Mouse (Mus musculus) embryonic stem cell, embryonic (primary cell): Measurements from ENCODE around the gene Gm29289.
"Not testable (repeated sequence)": the region's sequence is repeated elsewhere in the genome, so short reads cannot be mapped to it uniquely, and the experiment has no call there.

ENCODE experiments used
- CTCF ChIA-PET, 4 experiments: fragments of 300-600 bp in 2 of 4; fragments of 350-600 bp in 2 of 4; sonication (Branson Sonifier 250); formaldehyde crosslinking; loops; one replicate each; lab custom pipeline; 2022; ENCODE audit warnings: inconsistent platforms in 2 of 4; lab: Charles Lee
- POLR2A ChIA-PET, 4 experiments: fragments of 300-600 bp in 2 of 4; fragments of 350-600 bp in 2 of 4; sonication (Branson Sonifier 250); formaldehyde crosslinking; loops; one replicate each; lab custom pipeline; 2022; ENCODE audit warnings: antibody characterized with exemption in 4 of 4, inconsistent platforms in 1 of 4; lab: Charles Lee

The Gm29289 gene

DNA sequence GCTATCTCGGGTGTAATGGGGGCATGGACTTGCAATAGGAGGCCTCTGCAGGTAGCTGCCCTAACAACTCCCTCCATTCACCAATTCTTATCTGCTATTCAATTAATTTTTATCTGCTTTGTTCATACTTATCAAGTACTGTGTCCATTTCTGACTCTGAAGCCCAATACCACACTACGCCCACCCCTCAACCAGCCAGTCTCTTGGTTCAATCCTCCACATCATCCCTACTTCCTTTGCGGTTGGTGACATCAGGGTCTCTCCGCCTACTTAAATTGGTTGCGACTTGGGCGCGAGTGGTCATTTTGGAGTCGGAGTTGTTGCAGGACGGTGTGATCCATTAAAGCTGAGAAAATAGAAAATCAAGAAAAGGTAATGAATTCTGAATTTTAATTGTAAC is at the start of gene Gm29289:
Gene Gm29289, plus strand, starts transcription at position 301 of the 400 bp plus-strand sequence.
- CTCF ChIA-PET, POLR2A ChIA-PET: not testable (repeated sequence)

DNA sequence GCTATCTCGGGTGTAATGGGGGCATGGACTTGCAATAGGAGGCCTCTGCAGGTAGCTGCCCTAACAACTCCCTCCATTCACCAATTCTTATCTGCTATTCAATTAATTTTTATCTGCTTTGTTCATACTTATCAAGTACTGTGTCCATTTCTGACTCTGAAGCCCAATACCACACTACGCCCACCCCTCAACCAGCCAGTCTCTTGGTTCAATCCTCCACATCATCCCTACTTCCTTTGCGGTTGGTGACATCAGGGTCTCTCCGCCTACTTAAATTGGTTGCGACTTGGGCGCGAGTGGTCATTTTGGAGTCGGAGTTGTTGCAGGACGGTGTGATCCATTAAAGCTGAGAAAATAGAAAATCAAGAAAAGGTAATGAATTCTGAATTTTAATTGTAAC is 31.7 kb upstream of the Gm29289 start, which contains the start of gene Gm10352:
Gene Gm10352, plus strand, starts transcription at position 301 of the 400 bp plus-strand sequence.
- CTCF ChIA-PET: not testable (repeated sequence)

More for the DNA sequence above, 31.7 kb upstream of the Gm29289 start, which contains the start of gene Gm10352:
- POLR2A ChIA-PET: not testable (repeated sequence)
